Mouse (Mus musculus) stomach, embryonic 14.5 days (tissue): ENCODE data around the gene Commd4. TPM values are rescaled to one million over a fixed set of nuclear protein-coding genes. Genes with fewer than 3 reads are reported as not detected.
A peak's percentile ranks its signal among the peaks of the same experiment; 100 is the strongest.

Experiments used
- ATAC-seq: fragments of 200-750 bp; cut with Nextera tagmentation; 2 replicates; pipeline ENCODE4 v1.8.0; 2017; ENCODE audit warnings: low read depth, moderate TSS enrichment; ENCODE audit not compliant: insufficient number of reproducible peaks, insufficient read depth, low FRiP score
- H3K27ac ChIP-seq: fragments of 300-500 bp; sonication (generic); 2 replicates; pipeline ENCODE4 v1.5.1; 2014; ENCODE audit warnings: mild to moderate bottlenecking, low read length, moderate library complexity, mixed read lengths
- H3K27me3 ChIP-seq: fragments of 300-500 bp; sonication (generic); 2 replicates; pipeline ENCODE4 v1.6.1; 2014; ENCODE audit warnings: low read length, control low read depth, mixed read lengths; ENCODE audit not compliant: control insufficient read depth, insufficient read depth
- H3K36me3 ChIP-seq: fragments of 300-500 bp; sonication (generic); 2 replicates; pipeline ENCODE4 v1.6.1; 2014; ENCODE audit warnings: mild to moderate bottlenecking, control low read depth, low read length, moderate library complexity, mixed read lengths; ENCODE audit not compliant: control insufficient read depth, insufficient read depth
- H3K4me1 ChIP-seq: fragments of 300-500 bp; sonication (generic); 2 replicates; pipeline ENCODE4 v1.6.1; 2014; ENCODE audit warnings: low read length, control low read depth, mixed read lengths; ENCODE audit not compliant: control insufficient read depth, insufficient read depth
- H3K4me2 ChIP-seq: fragments of 300-500 bp; sonication (generic); replicated peaks from 2 replicates; pipeline ENCODE4 v1.6.1; 2014; ENCODE audit warnings: low read depth, low read length, control low read depth
- H3K4me3 ChIP-seq: fragments of 300-500 bp; sonication (generic); 2 replicates; pipeline ENCODE4 v1.5.1; 2014; ENCODE audit warnings: low read depth, low read length, control low read depth
- H3K9ac ChIP-seq: fragments of 300-500 bp; sonication (generic); replicated peaks from 2 replicates; pipeline ENCODE4 v1.6.1; 2014; ENCODE audit warnings: low read depth, mild to moderate bottlenecking, control low read depth, low read length, moderate library complexity, mixed read lengths
- H3K9me3 ChIP-seq: fragments of 300-500 bp; sonication (generic); 2 replicates; pipeline ENCODE4 v1.6.1; 2016; ENCODE audit warnings: low read depth, low read length, control low read depth; ENCODE audit not compliant: control insufficient read depth
- WGBS: fragments of 180-500 bp; shearing (Covaris S2); extraction: QIAGEN DNeasy Blood & Tissue Kit; methylation state at CpG from one replicate; pipeline ENCODE4 v1.1.7; 2014; 5-methylcytosine and 5-hydroxymethylcytosine counted together
- polyA plus RNA-seq: library from polyadenylated mRNA; unstranded; fragments of >200 nt; fragmentation: Nextera tagmentation; extraction: Ambion mirVana; gene quantifications from 2 replicates; pipeline ENCODE4 v1.2.1, GENCODE M21; 2014

Gene Commd4
- polyA plus RNA-seq, 1 experiment from 2014 or later: 94.8 TPM

- Histone ChIP-seq H3K4me1 (no peaks in the 10 kb centered on the region), H3K9me3 (no peaks in the 10 kb centered on the region), H3K27me3 (no peaks in the 10 kb centered on the region), H3K27ac (no peak overlapping the region), H3K36me3 (peaks cover 58% of the 10 kb centered on the region), H3K9ac (no peak overlapping the region), H3K4me3 (no peak overlapping the region), H3K4me2 (no peak overlapping the region)
- 95% methylated on average over 9 of the region's 9 CpGs for WGBS
- no peak for ATAC-seq
Measured at GRCm38 (mm10) chr9:57139110-57139509, 19.0 kb downstream of the Commd4 start.

GRCm38 (mm10) chr9:57138507-57138906 lies 19.6 kb downstream of the Commd4 start:
- H3K9me3 ChIP-seq: no peaks in the 10 kb centered on the region
- WGBS: 89% methylated on average over 6 of the region's 6 CpGs
- no peak overlapping the region for H3K9ac ChIP-seq
- H3K4me1 ChIP-seq: no peaks in the 10 kb centered on the region
- H3K4me2 ChIP-seq: no peak overlapping the region
- ATAC-seq: no peak
- H3K36me3 ChIP-seq: peaks cover 57% of the 10 kb centered on the region
- H3K27me3 ChIP-seq: no peaks in the 10 kb centered on the region
- H3K27ac ChIP-seq: no peak overlapping the region
- H3K4me3 ChIP-seq: no peak overlapping the region

GRCm38 (mm10) chr9:57137777-57138176 lies 20.4 kb downstream of the Commd4 start:
- Histone ChIP-seq H3K9ac (no peak overlapping the region), H3K4me2 (no peak overlapping the region), H3K4me3 (no peak overlapping the region), H3K9me3 (no peaks in the 10 kb centered on the region), H3K27ac (no peak overlapping the region), H3K4me1 (no peaks in the 10 kb centered on the region), H3K36me3 (peaks cover 53% of the 10 kb centered on the region), H3K27me3 (no peaks in the 10 kb centered on the region)
- WGBS: 79% methylated on average over 9 of the region's 9 CpGs
- no peak for ATAC-seq

GRCm38 (mm10) chr9:57137246-57137645 lies 20.9 kb downstream of the Commd4 start:
- Histone ChIP-seq H3K36me3 (peaks cover 50% of the 10 kb centered on the region), H3K4me2 (no peak overlapping the region), H3K4me3 (no peak overlapping the region), H3K27ac (no peak overlapping the region), H3K9ac (no peak overlapping the region), H3K27me3 (no peaks in the 10 kb centered on the region), H3K9me3 (no peaks in the 10 kb centered on the region), H3K4me1 (no peaks in the 10 kb centered on the region)
- no peak for ATAC-seq
- WGBS: 84% methylated on average over 6 of the region's 6 CpGs

GRCm38 (mm10) chr9:57130577-57131433 lies 27.3 kb downstream of the Commd4 start, which contains the start of gene Man2c1:
Gene Man2c1, plus strand, starts transcription at chr9:57130690.
- under 1% methylated on average over 57 of the region's 58 CpGs for WGBS
- Histone ChIP-seq H3K9ac (peak within 1 kb of the TSS; percentile 73), H3K9me3 (no peaks in the 10 kb centered on the region), H3K27ac (peak within 1 kb of the TSS; percentile 97), H3K4me1 (no peaks in the 10 kb centered on the region), H3K4me3 (peak within 1 kb of the TSS; percentile 87), H3K4me2 (peak within 1 kb of the TSS; percentile 81), H3K27me3 (no peaks in the 10 kb centered on the region), H3K36me3 (peaks cover 29% of the 10 kb centered on the region)
- peak; percentile 89 for ATAC-seq

GRCm38 (mm10) chr9:57129641-57130040 lies 28.5 kb downstream of the Commd4 start:
- Histone ChIP-seq H3K27ac (no peak overlapping the region), H3K4me3 (peak overlapping the region; percentile 87; the same call in 1 of the 2 replicates), H3K9ac (no peak overlapping the region), H3K4me2 (peak overlapping the region; percentile 81; the same call in 1 of the 2 replicates), H3K4me1 (no peaks in the 10 kb centered on the region), H3K27me3 (no peaks in the 10 kb centered on the region), H3K9me3 (no peaks in the 10 kb centered on the region), H3K36me3 (peaks cover 36% of the 10 kb centered on the region)
- ATAC-seq: no peak

GRCm38 (mm10) chr9:57117261-57117755 lies 40.8 kb downstream of the Commd4 start:
- H3K9me3 ChIP-seq: no peaks in the 10 kb centered on the region
- H3K4me2 ChIP-seq: no peak overlapping the region
- ATAC-seq: no peak
- no peak overlapping the region for H3K4me3 ChIP-seq
- H3K9ac ChIP-seq: no peak overlapping the region
- H3K4me1 ChIP-seq: no peaks in the 10 kb centered on the region
- WGBS: 91% methylated on average over 13 of the region's 13 CpGs
- no peaks in the 10 kb centered on the region for H3K27me3 ChIP-seq
- H3K36me3 ChIP-seq: peaks cover 65% of the 10 kb centered on the region
- H3K27ac ChIP-seq: no peak overlapping the region
